Mouse (Mus musculus) thymus, postnatal 0 days (tissue): ENCODE data around the gene Fscn2. TPM values are rescaled to one million over a fixed set of nuclear protein-coding genes. Genes with fewer than 3 reads are reported as not detected.
"Not testable (repeated sequence)": the region's sequence is repeated elsewhere in the genome, so short reads cannot be mapped to it uniquely, and the experiment has no call there.

Experiments used
- DNase-seq: peaks from one replicate; pipeline ENCODE4 v3.0.0-alpha.2; 2015; ENCODE audit warnings: low spot score
- polyA plus RNA-seq: library from polyadenylated mRNA; unstranded; fragments of >200 nt; fragmentation: Nextera tagmentation; extraction: Ambion mirVana; gene quantifications from 2 replicates; pipeline ENCODE4 v1.2.1, GENCODE M21; 2015

Fscn2 gene
- polyA plus RNA-seq, 1 experiment from 2014 or later, result 0.59 TPM

DNA sequence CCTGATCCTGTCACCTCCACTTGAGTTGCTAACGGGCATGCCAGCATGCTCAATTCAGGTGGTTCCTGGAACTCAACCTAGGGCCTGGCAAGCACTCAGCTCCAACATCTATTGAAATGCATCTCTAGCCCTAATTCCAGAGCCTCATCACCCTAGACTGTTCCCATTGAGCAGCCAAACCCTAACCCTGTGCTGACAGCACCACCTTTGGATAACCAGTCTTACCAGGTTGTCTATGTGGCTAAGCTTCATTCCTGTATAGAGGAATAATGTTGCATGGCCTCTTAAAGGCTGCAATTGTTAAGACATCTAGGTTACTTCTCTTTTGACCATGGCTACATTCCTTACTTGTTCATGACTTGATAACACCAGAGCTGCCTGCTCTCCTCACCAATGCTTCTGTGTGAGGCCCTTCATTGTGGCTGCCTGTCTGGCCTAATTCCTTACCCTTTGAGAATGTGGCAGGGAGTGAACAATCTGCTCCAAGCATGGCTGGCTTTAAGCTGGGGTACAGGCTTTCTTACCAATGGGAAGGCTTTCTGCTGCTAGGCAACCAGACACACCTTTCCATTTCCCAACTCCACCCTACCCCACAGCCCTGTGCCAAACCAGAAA is 16.2 kb upstream of the Fscn2 start:
- DNase-seq, result no peak

DNA sequence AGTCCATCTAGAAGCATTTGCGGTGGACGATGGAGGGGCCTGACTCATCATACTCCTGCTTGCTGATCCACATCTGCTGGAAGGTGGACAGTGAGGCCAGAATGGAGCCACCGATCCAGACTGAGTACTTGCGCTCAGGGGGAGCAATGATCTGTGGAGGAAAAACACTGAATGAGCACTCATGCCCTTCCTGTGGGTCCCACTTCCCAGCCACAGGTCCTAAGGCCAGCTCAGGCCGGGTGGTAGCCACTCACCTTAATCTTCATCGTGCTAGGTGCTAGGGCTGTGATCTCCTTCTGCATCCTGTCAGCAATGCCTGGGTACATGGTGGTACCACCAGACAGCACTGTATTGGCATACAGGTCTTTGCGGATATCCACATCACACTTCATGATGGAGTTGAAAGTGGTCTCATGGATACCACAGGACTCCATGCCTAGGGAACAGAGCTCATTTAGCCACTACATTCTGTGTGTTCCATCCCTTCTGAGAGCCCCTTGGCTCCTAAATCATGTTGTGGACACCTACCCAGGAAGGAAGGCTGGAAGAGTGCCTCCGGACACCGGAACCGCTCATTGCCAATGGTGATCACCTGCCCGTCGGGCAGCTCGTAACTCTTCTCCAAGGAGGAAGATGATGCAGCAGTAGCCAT is 14.8 kb upstream of the Fscn2 start:
- DNase-seq, result not testable (repeated sequence)

DNA sequence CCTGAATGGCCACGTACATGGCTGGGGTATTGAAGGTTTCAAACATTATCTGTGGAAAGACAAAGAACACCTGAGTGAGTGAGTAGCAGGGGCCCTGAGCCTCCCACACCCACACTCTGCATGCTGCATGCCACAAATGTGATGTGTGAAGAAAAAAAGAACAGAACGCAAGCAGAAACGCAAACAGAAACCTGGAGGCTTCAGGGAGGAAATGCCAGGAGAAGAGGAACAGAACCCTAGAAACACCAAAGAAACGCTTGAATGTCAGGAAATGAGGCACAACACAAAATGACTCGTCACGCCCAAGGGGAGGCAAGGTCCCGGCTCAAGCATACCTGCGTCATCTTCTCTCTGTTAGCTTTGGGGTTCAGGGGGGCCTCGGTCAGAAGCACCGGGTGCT is 14.0 kb upstream of the Fscn2 start:
- DNase-seq, result peak; percentile 43

DNA sequence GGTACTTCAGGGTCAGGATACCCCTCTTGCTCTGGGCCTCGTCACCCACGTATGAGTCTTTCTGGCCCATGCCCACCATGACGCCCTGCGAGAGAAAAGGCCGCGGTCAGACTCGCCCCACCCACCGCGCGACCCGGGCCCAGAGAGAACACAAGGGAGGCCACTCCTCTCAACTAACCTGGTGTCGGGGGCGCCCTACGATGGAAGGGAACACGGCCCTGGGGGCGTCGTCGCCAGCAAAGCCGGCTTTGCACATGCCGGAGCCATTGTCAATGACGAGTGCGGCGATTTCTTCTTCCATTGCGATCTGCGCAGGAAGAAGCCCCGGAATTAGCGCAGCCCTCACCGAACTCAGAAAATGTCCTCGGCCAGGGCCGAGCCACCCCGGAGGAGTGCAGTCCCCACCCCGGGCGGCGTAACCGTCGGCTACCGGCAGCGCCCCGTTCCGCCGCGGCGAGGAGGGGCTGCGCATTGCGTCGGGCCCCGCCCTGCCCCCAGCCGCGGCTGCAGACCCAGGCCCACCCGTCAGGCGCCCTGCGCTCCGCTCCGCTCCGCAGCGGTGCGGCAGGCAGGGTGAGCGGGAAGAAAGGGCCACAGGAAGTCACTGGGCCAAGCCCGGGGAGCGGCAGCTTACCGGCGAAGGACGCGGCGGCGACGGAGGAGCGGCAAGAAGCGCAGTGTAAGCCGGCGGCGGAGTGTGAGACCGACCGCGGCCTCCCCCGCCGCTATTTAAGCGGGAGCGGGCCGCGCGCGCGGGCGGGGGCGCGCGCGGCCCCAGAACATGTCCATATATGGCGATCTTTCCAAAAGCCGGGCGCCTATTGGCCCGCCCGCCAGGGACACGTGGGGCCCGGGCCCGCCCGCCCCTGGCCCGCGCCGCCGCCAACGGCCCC is 13.3 kb upstream of the Fscn2 start, which contains the start of gene Actg1:
TSS of gene Actg1 (minus strand) at position 752 of the 893 bp plus-strand sequence.
- peak; percentile 95 for DNase-seq

DNA sequence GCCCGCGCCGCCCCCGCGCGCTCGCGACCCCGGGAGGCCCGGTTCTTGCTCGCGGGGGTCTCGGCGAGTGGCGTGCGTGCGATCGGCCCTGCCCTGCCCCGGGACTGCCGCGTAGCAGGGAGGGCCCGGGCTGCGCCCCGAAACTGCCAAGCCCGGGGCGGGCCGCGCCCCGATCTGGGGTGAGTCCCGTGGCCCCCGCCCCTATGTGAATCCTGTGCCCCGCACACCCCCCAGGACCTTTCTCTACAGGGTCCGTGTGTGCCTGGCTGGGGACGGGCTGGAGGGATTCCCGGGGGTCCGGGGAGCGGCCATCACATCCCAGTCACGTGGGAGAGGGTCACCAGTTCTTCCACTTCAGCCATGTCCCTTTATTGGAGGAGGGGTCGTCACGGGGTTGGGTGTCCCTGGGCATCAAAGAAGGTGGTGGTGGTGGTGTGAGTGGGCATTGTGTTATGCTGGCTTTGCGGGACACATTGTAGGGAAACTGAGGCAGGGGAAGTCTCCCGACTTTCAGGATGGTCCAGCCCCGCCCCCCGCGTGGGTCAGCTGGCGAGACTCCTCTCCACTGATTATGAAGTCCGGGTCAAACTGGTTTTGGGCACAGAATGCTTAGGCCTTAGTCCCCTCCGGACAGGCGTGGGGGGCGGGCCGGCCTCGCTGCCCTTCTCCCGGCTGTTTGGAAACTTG is 12.5 kb upstream of the Fscn2 start:
- no peak for DNase-seq

DNA sequence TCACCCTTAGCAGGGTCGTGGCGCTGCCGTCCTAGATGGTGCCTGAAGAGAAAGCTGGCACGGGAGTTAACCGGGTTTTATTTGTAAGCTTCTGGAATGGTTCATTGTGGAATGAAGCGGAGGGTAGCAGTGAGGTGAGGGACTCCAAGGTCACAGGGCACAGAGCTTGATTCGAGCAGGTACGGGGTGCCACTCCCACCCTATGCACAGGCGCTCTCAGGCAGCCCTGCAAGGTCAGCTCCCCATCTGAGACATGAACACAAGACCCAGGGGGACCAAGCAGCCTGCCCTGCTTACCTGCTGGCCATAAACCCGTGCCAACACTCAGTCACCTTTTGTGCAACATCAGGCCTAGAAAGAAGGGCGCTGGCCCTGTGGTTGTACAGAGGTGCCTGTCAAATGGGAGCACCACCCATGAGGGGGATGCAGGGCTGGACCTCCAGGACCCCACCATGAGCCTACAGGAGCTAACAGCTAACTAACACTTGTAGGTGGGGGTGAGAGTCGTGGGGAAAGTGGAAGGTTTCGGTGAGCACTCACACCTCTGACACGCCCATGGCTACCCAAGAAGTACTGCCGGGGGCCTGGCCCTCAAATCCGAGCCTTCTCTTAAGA is 11.9 kb upstream of the Fscn2 start:
- DNase-seq, result peak; percentile 37

DNA sequence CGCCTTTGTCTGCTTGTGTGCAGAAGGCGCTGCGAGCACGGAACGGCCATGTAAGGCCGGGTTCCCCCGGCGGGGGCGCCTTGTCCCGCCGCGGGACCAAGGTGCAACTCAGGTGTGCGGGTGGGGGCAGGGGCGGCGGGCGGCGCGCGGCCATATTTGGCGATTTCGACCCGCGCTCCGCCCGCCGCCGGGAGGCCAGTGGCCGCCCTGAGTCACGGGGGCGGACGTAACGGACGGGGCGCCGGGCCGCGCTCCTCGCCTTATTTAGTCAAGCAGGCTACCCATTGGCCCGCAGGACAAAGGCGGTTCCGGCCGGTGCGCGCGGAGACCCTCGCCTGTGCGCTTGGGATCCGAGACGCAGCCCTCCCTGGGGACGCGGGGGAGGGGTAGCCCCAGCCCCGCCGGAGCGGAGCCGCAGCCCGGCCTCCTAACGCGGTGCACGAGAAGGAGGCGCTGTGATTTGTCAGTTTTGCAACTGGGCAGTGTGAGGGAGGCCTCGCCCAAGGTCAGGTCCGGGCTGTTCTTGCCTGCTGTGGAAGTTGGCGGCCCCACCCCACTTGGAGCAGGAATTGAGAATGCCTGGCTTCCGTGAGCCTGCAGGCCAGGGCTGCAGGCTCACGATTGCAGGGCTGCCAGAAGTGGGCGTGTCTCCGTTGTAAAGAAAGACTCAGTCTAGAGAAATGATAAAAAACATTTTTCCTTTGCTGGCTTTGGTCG is 11.2 kb upstream of the Fscn2 start:
- peak; percentile 64 for DNase-seq

DNA sequence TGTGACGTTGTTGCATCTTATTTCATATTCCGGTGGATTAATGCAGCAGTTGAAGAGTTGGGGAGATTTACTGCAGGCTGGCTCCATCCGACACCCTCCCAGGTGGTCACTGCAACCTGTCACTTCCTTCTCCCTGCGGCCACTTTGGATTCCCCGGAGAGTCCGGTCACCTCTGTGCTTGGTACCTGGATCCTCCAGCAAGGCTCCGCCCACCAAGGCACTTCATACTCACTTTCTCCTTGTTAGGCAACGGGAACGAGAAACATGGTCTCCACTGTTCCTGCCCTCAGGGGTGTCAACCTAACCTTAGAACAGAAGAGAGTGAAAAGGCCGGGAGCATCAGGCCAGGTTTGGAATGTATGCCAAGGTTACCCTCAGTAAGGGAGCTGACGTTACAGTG is 10.6 kb upstream of the Fscn2 start:
- no peak for DNase-seq

DNA sequence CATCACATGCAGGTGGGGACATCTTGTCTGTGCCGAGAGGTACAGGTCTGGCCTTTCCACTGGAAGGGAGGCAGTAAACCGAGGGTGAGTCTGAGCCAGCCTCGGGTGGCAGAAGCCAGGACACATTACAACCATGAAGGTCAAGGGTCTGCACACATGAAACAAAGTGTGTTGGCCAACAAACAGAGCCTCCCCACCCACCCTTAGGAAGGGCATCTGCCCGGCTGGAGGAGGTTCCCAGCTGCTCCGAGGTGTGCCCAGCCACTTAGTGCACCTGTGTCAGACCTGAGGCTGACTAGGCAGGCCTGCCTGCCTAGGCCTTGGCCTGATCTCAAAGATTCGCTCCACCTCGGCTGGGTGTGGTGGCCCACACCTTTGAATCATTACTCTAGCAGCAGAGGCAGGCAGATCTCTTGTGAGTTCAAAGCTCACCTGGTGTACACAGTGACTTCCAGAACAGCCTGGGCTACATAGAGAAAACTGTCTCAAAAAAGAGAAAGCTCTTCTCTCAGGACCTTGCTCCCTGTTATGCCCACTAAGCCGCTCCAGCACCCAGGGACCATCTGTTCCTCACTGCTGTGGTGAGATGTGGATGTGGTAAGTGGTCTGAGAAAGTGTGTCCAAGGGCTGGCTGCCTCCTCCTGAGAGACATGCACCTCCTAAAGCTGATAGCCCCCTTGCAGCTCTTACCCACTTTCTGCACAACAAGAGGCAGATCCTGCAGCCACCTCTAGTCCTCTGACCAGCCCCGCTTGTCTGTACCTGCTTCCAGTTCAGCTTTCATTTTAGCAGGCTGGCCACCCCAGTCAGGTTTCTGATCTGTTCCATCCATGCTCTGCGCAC is 9.9 kb upstream of the Fscn2 start:
- DNase-seq, result no peak

DNA sequence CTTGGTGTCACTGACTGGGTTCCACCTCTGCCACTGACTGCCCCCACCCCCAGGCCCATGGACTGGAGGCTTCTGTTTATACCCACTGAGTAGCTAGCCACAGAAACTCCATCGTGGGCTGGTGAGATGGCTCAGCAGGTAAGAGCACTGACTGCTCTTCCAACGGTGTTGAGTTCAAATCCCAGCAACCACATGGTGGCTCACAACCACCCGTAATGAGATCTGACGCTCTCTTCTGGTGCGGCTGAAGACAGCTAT is 9.3 kb upstream of the Fscn2 start:
- not testable (repeated sequence) for DNase-seq

DNA sequence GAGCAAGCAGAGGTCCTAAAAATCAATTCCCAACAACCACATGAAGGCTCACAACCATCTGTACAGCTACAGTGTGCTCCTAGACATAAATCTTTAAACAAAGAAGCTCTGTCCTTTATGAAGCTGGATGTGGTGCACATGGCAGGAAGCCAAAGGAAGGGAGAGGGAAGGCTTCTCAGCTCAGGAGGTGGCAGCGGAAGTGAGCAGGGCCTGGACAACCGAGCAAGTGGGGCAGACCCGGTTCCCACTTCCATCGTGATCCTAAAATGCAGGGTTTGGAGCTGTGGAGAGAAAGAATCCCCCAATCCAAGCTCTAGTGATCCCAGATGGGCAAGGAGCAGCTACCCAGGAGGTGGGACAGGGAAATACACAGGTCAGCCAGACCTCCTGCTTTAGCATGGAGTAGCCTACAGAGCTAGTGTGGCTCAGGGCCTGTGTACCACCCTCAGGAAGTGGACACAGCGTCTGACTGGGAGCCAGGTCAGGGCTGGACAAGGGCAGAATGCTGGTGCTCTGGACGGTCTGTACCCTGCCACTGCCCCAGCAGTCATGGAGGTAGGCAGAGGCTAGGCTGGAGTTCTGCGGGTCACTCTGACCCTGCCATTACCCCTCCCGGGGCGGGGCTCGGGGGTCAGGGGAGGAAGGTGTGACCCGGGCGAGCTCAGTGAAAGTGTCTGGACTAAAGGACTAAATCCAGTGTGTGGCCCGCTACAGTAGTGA is 8.6 kb upstream of the Fscn2 start:
- no peak for DNase-seq

DNA sequence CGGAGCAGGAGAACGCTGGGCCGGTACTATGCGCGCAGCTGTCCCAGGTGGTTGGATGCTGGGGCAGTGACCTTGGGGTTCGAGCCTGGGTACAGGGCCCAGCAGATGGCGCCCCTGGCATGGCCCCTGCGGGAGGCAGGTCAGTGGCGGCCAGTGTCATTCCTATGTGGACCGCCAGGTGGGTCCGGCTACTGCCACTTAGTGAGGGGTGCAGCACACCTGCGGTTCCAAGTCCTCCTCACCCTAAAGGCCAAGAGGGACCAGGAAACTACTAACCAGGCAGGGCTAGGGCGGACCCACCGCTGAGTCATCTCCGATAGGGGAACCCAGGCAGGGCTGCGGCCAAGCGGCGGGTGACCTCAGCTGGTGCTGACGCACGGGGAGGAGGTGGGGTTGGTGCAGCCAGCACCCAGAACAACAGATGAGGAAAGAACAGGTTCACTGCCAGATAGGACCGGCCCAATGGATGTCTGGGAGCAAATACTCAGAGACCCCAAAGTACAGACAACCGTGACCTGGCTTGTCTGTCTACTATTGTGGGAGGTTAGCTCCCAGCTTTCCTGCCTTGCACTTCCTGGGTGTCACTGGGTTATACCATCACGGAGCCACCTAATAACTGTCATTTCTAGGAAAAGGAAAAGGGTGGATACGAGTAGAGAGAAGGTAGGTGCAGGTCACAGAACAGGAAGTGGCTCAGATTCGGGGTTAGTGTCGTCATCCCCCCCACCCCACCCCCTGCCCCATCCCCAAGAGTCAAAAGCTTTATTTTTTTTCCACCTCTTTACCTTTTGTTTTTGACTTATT is 7.6 kb upstream of the Fscn2 start:
- peak; percentile 56 for DNase-seq

DNA sequence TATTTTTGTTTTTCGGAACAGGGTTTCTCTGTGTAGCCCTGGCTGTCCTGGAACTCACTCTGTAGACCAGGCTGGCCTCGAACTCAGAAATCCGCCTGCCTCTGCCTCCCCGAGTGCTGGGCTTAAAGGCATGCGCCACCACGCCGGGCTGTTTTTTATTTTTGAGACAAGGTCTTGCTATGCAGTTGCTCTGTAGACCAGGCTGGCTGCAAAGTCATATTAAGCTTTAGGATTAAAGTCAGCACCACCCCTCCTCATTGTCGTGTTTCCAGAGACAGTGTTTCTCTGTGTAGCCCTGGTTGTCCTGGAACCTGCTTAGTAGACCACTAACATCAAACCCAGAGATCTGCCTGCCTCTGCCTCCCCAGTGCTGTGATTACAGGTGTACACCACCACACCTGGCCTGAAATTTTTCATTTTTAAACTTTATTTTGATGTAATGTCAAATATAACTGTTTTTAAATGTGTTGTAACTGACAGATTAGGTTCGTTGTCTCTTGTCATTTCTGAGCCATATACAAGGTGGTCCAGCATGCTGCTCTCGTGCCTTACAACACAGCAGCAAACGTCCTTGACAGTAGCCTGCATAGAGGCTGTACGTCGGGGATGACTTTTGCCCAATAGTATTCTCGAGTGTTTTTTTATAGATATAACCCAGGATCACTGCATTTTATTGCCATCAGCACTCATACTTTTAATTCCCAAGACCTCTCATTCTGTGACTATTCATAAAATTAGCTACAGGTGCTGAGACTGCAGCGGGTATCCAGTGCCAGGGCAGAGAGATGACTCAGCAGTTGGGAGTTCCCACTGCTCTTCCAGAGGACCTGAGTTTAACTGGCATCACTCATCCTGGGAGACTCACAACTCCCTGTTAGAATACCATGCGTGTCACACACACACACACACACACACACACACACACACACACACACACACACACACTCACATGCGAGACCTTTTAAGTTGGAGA is 6.7 kb upstream of the Fscn2 start:
- no peak for DNase-seq

DNA sequence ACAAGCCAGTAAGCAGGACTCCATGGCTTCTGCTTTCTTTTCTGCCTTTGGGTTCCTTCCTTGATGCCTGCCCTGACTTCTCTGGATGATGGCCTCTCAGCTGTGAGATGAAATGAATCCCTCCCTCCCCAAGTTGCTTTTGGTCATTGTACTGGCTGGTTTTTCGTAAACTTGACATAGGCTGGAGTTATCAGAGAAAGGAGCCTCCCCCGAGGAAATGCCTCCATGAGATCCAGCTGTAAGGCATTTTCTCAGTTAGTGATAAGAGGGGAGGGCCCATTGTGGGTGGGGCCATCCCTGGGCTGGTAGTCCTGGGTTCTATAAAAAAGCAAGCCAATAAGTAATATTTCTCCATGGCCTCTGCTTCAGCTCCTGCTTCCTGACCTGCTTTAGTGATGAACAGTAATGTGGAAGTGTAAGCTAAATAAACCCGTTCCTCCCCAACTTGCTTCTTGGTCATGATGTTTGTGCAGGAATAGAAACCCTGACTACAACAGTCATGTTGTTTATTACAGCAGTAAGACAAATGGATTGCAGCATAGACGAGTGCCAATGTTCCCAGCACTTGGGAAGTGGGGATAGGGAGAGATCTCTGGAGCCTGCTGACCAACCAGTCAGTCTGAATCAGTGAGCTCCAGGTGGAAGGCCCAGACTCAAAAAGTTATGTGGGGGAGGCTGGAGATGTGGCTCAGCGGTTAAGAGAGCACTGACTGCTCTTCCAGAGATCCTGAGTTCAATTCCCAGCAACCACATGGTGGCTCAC is 5.9 kb upstream of the Fscn2 start:
- no peak for DNase-seq

DNA sequence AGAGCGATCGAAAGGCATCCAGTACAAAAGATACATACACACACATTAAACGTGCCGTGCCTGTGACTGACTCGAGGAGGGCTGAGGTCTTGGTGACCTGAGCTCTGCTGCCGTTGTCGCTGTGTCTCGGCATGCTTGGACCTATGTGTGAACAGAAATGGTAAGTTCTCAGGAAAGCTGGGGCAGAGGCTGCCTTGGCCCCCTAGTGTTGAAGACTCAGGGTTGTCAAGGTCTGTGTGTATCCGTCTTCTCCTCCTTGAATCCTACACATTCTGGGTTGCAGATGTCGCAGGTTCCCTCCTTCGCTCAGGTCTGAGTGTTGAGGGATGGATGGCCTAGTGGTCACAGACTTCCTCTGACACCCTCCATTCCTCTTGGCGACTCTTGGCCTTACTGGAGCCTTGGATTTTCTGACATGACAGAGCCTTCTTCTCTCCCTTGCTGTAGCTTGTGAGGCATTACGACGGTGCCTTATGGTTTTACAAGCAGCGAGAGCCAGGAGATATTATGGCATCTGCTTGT is 5.0 kb upstream of the Fscn2 start:
- no peak for DNase-seq

DNA sequence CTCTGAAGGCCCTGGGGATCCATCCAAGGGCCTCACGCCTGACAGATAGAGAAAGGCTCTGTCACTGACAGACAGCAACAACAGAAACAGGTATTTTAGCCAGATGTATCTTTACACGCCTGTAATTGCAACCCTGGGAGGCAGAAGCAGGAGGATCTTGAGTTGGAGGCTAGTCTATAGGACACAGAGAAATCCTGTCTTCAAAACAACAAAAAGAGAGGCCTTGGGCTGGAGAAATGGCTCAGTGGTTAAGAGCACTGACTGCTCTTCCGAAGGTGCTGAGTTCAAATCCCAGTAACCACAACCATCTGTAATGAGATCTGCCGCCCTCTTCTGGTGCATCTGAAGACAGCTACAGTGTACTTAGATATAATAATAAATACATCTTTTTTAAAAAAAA is 4.4 kb upstream of the Fscn2 start:
- no peak for DNase-seq
